Comparison of ENCODE assay signal across 12 mouse cellular contexts in genomic region chr19:3333247-3333646, GRCm38 (mm10). TPM values are rescaled to one million over a fixed set of nuclear protein-coding genes. Genes with fewer than 3 reads are reported as not detected.
DNase-seq lines count a peak whose midpoint lies in the region; ATAC-seq and TF ChIP-seq lines count a peak whose summit lies in the region.
"Had no signal": no experiment of that assay in that cellular context is flagged by ENCODE, and none has a peak within 500 bp of the region (broad histone marks: within the 10 kb centered on the region; RNA-seq: fewer than 3 reads in every experiment).

No protein-coding gene starts in this region.

- intact Hi-C loops in gastrocnemius, adult 2 months (cut with DNase I): no loop called here

- ATAC-seq in intestine, postnatal 0 days: 0 out of 2 replicates have a peak, but pooled peaks have one; percentile 16
- no peak for ATAC-seq in liver, embryonic 11.5 days (replicated peaks; ENCODE audit: low FRiP score)
- ATAC-seq in hindbrain, embryonic 12.5 days (ENCODE audit: low FRiP score): no peak

- no peak for TF ChIP-seq CTCF in gastrocnemius, adult 2 months (IDR thresholded peaks at IDR 0.05)
- TF ChIP-seq CTCF in intestine, postnatal 0 days (IDR thresholded peaks at IDR 0.05; ENCODE audit: low read depth): no peak

- H3K36me3 ChIP-seq in intestine, postnatal 0 days (ENCODE audit: control insufficient read depth, insufficient read depth): no peaks in the 10 kb centered on the region
- no peaks in the 10 kb centered on the region for H3K36me3 ChIP-seq in liver, embryonic 11.5 days (ENCODE audit: control insufficient read depth, insufficient read depth, low read length)
- no peaks in the 10 kb centered on the region for H3K36me3 ChIP-seq in hindbrain, embryonic 12.5 days
- no peaks in the 10 kb centered on the region for H3K36me3 ChIP-seq in midbrain, embryonic 10.5 days
- H3K36me3 ChIP-seq: embryonic facial prominence, embryonic 13.5 days; limb, embryonic 13.5 days; stomach, embryonic 15.5 days had no signal

- peaks cover 10% of the 10 kb centered on the region for H3K4me1 ChIP-seq in intestine, postnatal 0 days (replicated peaks; ENCODE audit: control insufficient read depth, insufficient read depth, low read length)
- H3K4me1 ChIP-seq in liver, embryonic 11.5 days (replicated peaks; ENCODE audit: control insufficient read depth, insufficient read depth, low read length): peaks cover 35% of the 10 kb centered on the region
- peaks cover 20% of the 10 kb centered on the region for H3K4me1 ChIP-seq in hindbrain, embryonic 12.5 days
- peaks cover 22% of the 10 kb centered on the region for H3K4me1 ChIP-seq in midbrain, embryonic 10.5 days
- H3K4me1 ChIP-seq: embryonic facial prominence, embryonic 13.5 days; limb, embryonic 13.5 days had no signal

- 0 out of 2 replicates have a peak overlapping the region, but pooled peaks have one; percentile 22 for H3K9ac ChIP-seq in intestine, postnatal 0 days (ENCODE audit: low read depth, low read length)
- no peak overlapping the region for H3K9ac ChIP-seq in liver, embryonic 11.5 days (ENCODE audit: low read depth, low read length)
- H3K9ac ChIP-seq in hindbrain, embryonic 12.5 days: no peak overlapping the region
- H3K9ac ChIP-seq: embryonic facial prominence, embryonic 13.5 days; limb, embryonic 13.5 days; stomach, embryonic 15.5 days had no signal

- H3K4me3 ChIP-seq in gastrocnemius, adult 2 months: no peak overlapping the region
- H3K4me3 ChIP-seq in intestine, postnatal 0 days (ENCODE audit: low read depth, low read length): no peak overlapping the region
- H3K4me3 ChIP-seq in liver, embryonic 11.5 days (ENCODE audit: low read depth, low read length): no peak overlapping the region
- H3K4me3 ChIP-seq in hindbrain, embryonic 12.5 days: no peak overlapping the region
- no peak overlapping the region for H3K4me3 ChIP-seq in midbrain, embryonic 10.5 days
- H3K4me3 ChIP-seq: embryonic facial prominence, embryonic 13.5 days; limb, embryonic 13.5 days; stomach, embryonic 15.5 days had no signal

- peak overlapping the region; percentile 82 for H3K27ac ChIP-seq in gastrocnemius, adult 2 months
- H3K27ac ChIP-seq in intestine, postnatal 0 days (ENCODE audit: low read depth, low read length): peak overlapping the region; percentile 78
- peak overlapping the region; percentile 92 for H3K27ac ChIP-seq in liver, embryonic 11.5 days (ENCODE audit: low read depth, low read length)
- H3K27ac ChIP-seq in hindbrain, embryonic 12.5 days: no peak overlapping the region
- H3K27ac ChIP-seq in midbrain, embryonic 10.5 days (replicated peaks): no peak overlapping the region
- H3K27ac ChIP-seq: embryonic facial prominence, embryonic 13.5 days; limb, embryonic 13.5 days had no signal

- no peaks in the 10 kb centered on the region for H3K27me3 ChIP-seq in intestine, postnatal 0 days (replicated peaks; ENCODE audit: control insufficient read depth, insufficient read depth, low read length)
- no peaks in the 10 kb centered on the region for H3K27me3 ChIP-seq in liver, embryonic 11.5 days (replicated peaks; ENCODE audit: control insufficient read depth, insufficient read depth, low read length)
- no peaks in the 10 kb centered on the region; the same call in 1 of the 2 replicates for H3K27me3 ChIP-seq in hindbrain, embryonic 12.5 days
- H3K27me3 ChIP-seq in midbrain, embryonic 10.5 days (ENCODE audit: low read depth, poor library complexity, severe bottlenecking): peaks cover 8% of the 10 kb centered on the region; the same call in 1 of the 2 replicates
- H3K27me3 ChIP-seq: embryonic facial prominence, embryonic 13.5 days; limb, embryonic 13.5 days; stomach, embryonic 15.5 days had no signal

- 0 out of 2 replicates have a peak overlapping the region, but pooled peaks have one; percentile 38 for H3K4me2 ChIP-seq in intestine, postnatal 0 days (replicated peaks; ENCODE audit: low read depth)
- peak overlapping the region; percentile 7; the same call in 1 of the 2 replicates for H3K4me2 ChIP-seq in liver, embryonic 11.5 days
- no peak overlapping the region for H3K4me2 ChIP-seq in hindbrain, embryonic 12.5 days (replicated peaks)
- H3K4me2 ChIP-seq: embryonic facial prominence, embryonic 13.5 days; limb, embryonic 13.5 days; stomach, embryonic 15.5 days had no signal

- peak; percentile 76 for DNase-seq in gastrocnemius, adult 2 months
- no peak for DNase-seq in gastrocnemius, postnatal 4 days (ENCODE audit: low spot score in 2 of 2)
- peak; percentile 60 for DNase-seq in MN1 (ENCODE audit: low spot score)
- no peak for DNase-seq in liver, embryonic 11.5 days (ENCODE audit: low spot score)
- DNase-seq in thymus, adult 18-20 months: no peak
- no peak for DNase-seq in midbrain, embryonic 10.5 days (ENCODE audit: low spot score)
- DNase-seq: layer of hippocampus, adult 9-11 months had no signal

- WGBS in intestine, postnatal 0 days: 48% methylated on average over 6 of the region's 6 CpGs
- 65% methylated on average over 6 of the region's 6 CpGs for WGBS in liver, embryonic 11.5 days
- WGBS in hindbrain, embryonic 12.5 days: 59% methylated on average over 6 of the region's 6 CpGs
- WGBS in midbrain, embryonic 10.5 days: 83% methylated on average over 6 of the region's 6 CpGs

- H3K9me3 ChIP-seq in intestine, postnatal 0 days (ENCODE audit: control insufficient read depth): no peaks in the 10 kb centered on the region
- no peaks in the 10 kb centered on the region for H3K9me3 ChIP-seq in liver, embryonic 11.5 days (ENCODE audit: control insufficient read depth, low read length)
- H3K9me3 ChIP-seq in hindbrain, embryonic 12.5 days (replicated peaks): no peaks in the 10 kb centered on the region
- H3K9me3 ChIP-seq in midbrain, embryonic 10.5 days (replicated peaks): no peaks in the 10 kb centered on the region
- H3K9me3 ChIP-seq: embryonic facial prominence, embryonic 13.5 days; limb, embryonic 13.5 days; stomach, embryonic 15.5 days had no signal

RNA-seq across cellular contexts. Expression of gene Cpt1a, which starts 11.1 kb away (rescaled TPM):
- 1 to 10 TPM; 7.1 to 8.8 TPM for total RNA-seq in gastrocnemius, adult 2 months (2021)
- total RNA-seq in gastrocnemius, postnatal 4 days (2021): 10 to 100 TPM; 52.0 to 67.5 TPM
- polyA plus RNA-seq in intestine, postnatal 0 days (2015; fragmentation: Nextera tagmentation; extraction: Ambion mirVana): 104 and 105 TPM in 2 replicates
- 15.0 and 15.8 TPM in 2 replicates for polyA plus RNA-seq in liver, embryonic 11.5 days (2014; fragmentation: Nextera tagmentation; extraction: Ambion mirVana)
- 13.2 and 14.0 TPM in 2 replicates for polyA plus RNA-seq in hindbrain, embryonic 12.5 days (2016; fragmentation: Nextera tagmentation; extraction: Ambion mirVana)
- 4.0 and 7.4 TPM in 2 replicates for polyA plus RNA-seq in midbrain, embryonic 10.5 days (2016; fragmentation: Nextera tagmentation; extraction: Ambion mirVana)

RNA-seq across cellular contexts. Expression of gene Ighmbp2, which starts 50.4 kb away (rescaled TPM):
- 1 to 10 TPM; 3.3 to 4.9 TPM for total RNA-seq in gastrocnemius, adult 2 months (2021)
- total RNA-seq in gastrocnemius, postnatal 4 days (2021): 1 to 10 TPM; 5.9 to 6.1 TPM
- polyA plus RNA-seq in intestine, postnatal 0 days (2015; fragmentation: Nextera tagmentation; extraction: Ambion mirVana): 3.2 and 3.7 TPM in 2 replicates
- 7.4 and 8.8 TPM in 2 replicates for polyA plus RNA-seq in liver, embryonic 11.5 days (2014; fragmentation: Nextera tagmentation; extraction: Ambion mirVana)
- polyA plus RNA-seq in hindbrain, embryonic 12.5 days (2016; fragmentation: Nextera tagmentation; extraction: Ambion mirVana): 11.8 and 12.7 TPM in 2 replicates
- polyA plus RNA-seq in midbrain, embryonic 10.5 days (2016; fragmentation: Nextera tagmentation; extraction: Ambion mirVana): 10.2 and 11.5 TPM in 2 replicates

RNA-seq across cellular contexts. Expression of gene Mrpl21, which starts 50.5 kb away (rescaled TPM):
- total RNA-seq in gastrocnemius, adult 2 months (2021): 10 to 100 TPM; 55.5 to 67.3 TPM
- total RNA-seq in gastrocnemius, postnatal 4 days (2021): 10 to 100 TPM; 63.7 to 67.5 TPM
- polyA plus RNA-seq in intestine, postnatal 0 days (2015; fragmentation: Nextera tagmentation; extraction: Ambion mirVana): 69.1 and 75.1 TPM in 2 replicates
- 154 and 156 TPM in 2 replicates for polyA plus RNA-seq in liver, embryonic 11.5 days (2014; fragmentation: Nextera tagmentation; extraction: Ambion mirVana)
- 110 and 114 TPM in 2 replicates for polyA plus RNA-seq in hindbrain, embryonic 12.5 days (2016; fragmentation: Nextera tagmentation; extraction: Ambion mirVana)
- 122 and 139 TPM in 2 replicates for polyA plus RNA-seq in midbrain, embryonic 10.5 days (2016; fragmentation: Nextera tagmentation; extraction: Ambion mirVana)

RNA-seq across cellular contexts. Expression of gene Tesmin, which starts 55.4 kb away (rescaled TPM):
- total RNA-seq in gastrocnemius, adult 2 months (2021): under 1 TPM; 0.18 to 0.81 TPM
- 1 to 10 TPM; 1.1 to 1.3 TPM for total RNA-seq in gastrocnemius, postnatal 4 days (2021)
- polyA plus RNA-seq in intestine, postnatal 0 days (2015; fragmentation: Nextera tagmentation; extraction: Ambion mirVana): 1.1 and 1.3 TPM in 2 replicates
- polyA plus RNA-seq in liver, embryonic 11.5 days (2014; fragmentation: Nextera tagmentation; extraction: Ambion mirVana): 0.41 and 0.55 TPM in 2 replicates
- polyA plus RNA-seq in hindbrain, embryonic 12.5 days (2016; fragmentation: Nextera tagmentation; extraction: Ambion mirVana): 0.48 and 0.71 TPM in 2 replicates
- polyA plus RNA-seq in midbrain, embryonic 10.5 days (2016; fragmentation: Nextera tagmentation; extraction: Ambion mirVana): 0.12 and 0.25 TPM in 2 replicates

Comparison
In these comparisons a context has a peak if more than half of its experiments do, and no peak if none do; other contexts are left out.
1. DNase-seq: peak in gastrocnemius, adult 2 months (single experiment) and MN1 (single experiment); none in gastrocnemius, postnatal 4 days (0 of 2), liver, embryonic 11.5 days (single experiment), thymus, adult 18-20 months (0 of 2) and midbrain, embryonic 10.5 days (single experiment).
2. H3K27ac ChIP-seq: peak in gastrocnemius, adult 2 months (single experiment), intestine, postnatal 0 days (single experiment) and liver, embryonic 11.5 days (single experiment); none in hindbrain, embryonic 12.5 days (single experiment) and midbrain, embryonic 10.5 days (single experiment).